Mouse (Mus musculus) cerebellum, adult 2 months (tissue): ENCODE measurements around the gene Angpt4.

ENCODE experiments used
- CTCF ChIP-seq: fragments of 200-500 bp; IDR thresholded peaks from 2 replicates; pipeline ENCODE4 v1.5.1; 2011; ENCODE audit warnings: low read depth, mild to moderate bottlenecking, control low read depth, low read length, moderate library complexity, borderline replicate concordance; ENCODE audit not compliant: insufficient read depth
- POLR2A ChIP-seq: fragments of 200-500 bp; IDR thresholded peaks from 2 replicates; pipeline ENCODE4 v1.6.1; 2011; ENCODE audit warnings: low read length, control low read depth, borderline replicate concordance; ENCODE audit not compliant: insufficient read depth

DNA sequence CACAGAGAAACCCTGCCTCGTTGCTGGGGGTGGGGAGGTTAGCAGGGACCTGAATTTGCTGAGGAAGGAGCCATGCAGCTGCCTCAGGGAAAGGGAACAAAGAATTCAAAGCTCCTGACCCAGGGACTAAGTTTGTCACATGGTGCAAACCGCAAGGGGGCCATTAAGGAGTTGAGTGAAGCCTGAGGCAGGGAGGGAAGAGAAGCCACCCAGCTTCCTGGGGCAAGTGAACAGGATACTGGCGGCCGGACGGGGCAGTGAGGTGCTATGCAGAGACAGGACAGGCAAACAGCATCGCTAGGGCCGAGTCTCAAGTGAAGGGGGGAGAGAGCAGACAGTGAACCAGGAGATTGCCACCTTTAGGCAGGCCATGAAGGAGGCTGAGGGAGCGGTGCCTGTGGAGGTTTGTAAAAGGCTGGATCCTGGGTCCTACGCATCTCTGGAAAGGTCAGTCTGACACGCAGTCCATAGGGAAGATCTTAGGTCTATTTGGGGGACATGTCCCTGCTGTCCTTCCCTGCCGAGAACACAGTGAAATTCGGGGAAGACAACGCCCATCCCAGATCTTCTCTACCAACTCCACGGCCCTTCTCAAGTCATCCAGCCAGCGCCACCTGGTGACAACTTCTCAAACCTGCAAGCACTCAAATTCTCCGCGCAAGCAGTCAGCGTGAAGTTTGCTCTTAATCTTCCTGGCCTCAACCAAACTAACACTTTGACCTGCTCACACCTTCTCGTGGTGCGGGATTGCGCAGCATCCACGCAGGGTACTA, 83.5 kb downstream of the Angpt4 start:
- peak; percentile 92 for TF ChIP-seq CTCF
- TF ChIP-seq POLR2A = no peak
